Mouse (Mus musculus) frontal cortex, adult (tissue): Measurements from ENCODE around the gene Nfyb.

Source experiments
- ATAC-seq: cut with Nextera tagmentation; 2 replicates; pipeline ENCODE4 v1.9.2; 2017; ENCODE audit warnings: mild to moderate bottlenecking, moderate library complexity, mixed read lengths; ENCODE audit not compliant: low TSS enrichment

Nfyb gene

GRCm38 (mm10) chr10:82763840-82764631, at the start of gene Nfyb:
TSS of gene Nfyb (minus strand) at chr10:82764144.
- ATAC-seq = peak; percentile 95

DNA sequence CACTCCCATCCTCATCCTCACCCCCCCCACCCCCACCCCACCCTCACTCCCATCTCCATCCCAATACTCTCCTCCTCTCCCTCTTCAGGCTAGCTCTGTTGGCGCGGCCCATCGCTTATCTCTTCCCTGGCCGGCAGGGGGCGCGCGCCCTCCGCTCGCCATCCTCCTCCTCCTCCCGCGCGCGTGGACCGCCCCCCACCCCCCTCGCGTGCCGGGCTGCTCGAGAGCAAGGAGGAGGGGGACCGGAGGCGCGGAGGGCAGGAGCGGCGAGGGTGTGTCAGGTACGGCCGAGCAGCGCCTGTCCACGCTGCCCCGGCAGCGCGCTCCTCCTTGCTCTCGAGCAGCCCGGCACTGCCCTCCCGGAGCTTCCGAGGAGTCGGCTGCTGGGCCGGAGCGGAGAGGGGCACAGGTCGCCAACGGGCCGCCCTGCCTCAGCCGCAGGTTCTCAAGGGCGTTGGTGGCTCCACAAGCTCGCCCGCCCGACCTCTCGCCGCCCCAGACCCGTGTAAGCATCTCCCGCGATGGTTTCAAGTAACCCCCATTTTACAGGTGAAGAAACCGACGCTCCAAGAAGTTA, 48.0 kb upstream of the Nfyb start:
- ATAC-seq = peak; percentile 91

DNA sequence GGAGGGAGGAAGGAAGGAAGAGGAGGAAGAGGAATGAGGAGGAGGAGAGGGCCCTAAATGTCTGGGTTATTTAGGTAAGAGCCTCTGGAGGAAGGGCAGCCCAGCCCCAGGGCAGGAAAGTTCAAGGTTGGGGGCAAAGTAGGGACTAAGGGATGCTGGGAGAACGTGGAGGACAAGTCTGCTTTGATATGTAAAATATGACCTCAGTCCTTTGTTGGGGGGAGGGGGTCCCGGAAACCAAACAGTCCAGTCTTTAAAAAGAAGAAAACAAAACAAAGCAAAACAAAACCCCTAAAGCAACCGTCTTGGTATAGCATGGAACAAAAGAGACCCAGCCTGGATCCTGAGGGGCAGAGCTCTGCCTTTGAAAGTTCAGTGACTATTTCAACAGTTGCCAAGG, 45.4 kb upstream of the Nfyb start:
- ATAC-seq = no peak

DNA sequence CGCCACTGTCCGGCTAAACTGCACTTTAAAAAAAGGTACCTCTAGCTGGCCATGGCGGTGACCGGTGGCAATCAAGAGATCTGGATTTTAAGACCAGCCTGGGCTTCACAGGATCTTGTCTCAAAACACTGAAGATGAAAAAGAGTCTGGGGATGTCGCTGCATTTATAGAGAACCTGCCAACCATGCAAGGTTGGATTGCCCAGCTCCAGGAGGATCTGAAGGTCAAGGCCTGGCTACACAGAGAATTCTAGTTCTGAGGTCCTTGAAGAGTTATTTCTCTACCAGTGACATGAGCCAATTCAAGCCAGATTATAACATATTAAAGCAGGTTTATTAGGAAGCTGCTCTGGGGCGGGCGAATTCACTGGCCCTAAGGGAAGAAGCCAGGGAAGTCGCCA, 44.9 kb upstream of the Nfyb start:
- ATAC-seq = no peak

DNA sequence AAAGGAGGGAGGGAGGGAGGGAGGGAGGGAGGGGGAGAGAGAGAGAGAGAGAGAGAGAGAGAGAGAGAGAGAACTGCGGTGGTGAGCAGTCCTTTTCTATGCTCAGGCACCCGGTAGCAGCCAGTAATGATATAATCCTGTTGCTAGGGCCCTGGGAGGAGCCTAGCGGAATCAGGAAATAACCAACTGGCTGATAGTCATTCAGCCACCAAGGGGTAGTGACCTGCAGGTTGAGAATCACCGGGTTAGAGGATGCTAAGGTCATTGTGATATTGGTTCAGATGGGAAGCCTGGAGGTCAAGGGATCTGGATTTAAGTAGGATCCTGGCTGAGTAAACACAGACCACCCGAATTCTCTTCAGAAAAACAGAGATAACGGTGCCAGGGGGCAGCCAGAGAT, 44.2 kb upstream of the Nfyb start:
- ATAC-seq = no peak

GRCm38 (mm10) chr10:82807238-82807637, 43.3 kb upstream of the Nfyb start:
- no peak for ATAC-seq

DNA sequence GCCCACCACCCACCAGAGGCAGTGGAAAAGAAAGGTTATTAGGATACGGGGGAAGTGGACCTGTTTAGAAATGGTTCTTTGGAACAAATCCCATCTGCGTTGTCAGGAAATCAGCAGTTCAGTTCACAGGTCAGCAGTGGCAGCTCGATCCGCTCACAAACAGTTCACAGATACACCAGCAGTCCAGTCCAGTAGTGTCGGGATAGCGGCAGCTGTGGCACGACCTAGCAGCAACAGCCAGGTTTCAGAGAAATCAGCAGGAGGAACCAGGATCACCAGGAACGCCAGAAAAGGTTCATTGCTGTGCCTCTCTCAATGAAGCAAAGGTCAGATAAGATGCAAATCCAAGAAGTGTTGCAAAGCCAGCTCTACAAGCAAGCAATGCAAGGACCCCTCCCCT, 42.5 kb upstream of the Nfyb start:
- ATAC-seq = no peak

GRCm38 (mm10) chr10:82805111-82805510, 41.2 kb upstream of the Nfyb start:
- no peak for ATAC-seq

GRCm38 (mm10) chr10:82804396-82804795, 40.5 kb upstream of the Nfyb start:
- ATAC-seq = no peak

GRCm38 (mm10) chr10:82800094-82800493, 36.1 kb upstream of the Nfyb start:
- ATAC-seq = no peak

DNA sequence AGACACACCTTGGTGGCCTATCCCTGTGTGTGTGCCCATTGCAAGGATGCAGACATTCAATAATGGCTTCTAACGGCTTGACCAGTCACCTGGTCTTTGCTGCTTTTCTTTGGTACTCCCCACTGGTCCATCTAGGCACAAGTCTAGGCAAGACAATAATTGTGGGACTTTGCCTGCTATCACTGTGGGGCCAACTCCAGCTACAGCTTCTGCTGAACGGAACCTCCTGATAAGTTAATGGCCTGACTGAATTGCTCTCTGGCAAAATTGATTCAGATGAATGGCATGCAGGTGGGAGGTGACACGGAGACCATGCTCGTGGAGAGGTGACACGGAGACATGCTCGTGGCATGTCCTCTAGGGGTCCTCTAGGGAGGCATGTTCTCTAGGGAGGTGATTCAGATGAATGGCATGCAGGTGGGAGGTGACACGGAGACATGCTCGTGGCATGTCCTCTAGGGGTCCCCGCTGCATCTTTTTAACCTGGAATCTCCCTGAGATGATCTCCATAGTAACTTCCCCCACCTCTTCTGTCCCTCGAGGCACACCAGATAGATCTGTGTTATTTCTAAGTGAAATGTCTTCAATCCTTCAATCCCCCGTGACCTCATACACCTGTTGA, 34.5 kb upstream of the Nfyb start:
- ATAC-seq = no peak

DNA sequence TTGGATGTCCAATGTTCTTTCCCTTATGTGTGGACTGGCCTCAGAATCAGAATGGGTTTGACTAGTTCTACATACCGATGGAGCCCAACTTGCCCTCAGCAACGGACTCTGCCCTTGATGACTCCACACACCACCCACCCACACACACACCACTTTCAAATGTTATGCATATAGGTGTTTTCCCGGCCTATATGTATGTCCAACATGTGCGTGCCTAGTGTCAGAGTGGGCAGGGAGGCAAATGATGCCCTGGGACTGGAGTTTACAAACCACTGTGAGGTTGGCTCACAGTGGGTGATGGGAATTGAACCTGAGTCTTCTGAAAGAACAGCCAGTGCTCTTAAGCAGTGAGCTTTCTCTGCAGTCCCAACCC, 33.2 kb upstream of the Nfyb start:
- ATAC-seq = no peak

DNA sequence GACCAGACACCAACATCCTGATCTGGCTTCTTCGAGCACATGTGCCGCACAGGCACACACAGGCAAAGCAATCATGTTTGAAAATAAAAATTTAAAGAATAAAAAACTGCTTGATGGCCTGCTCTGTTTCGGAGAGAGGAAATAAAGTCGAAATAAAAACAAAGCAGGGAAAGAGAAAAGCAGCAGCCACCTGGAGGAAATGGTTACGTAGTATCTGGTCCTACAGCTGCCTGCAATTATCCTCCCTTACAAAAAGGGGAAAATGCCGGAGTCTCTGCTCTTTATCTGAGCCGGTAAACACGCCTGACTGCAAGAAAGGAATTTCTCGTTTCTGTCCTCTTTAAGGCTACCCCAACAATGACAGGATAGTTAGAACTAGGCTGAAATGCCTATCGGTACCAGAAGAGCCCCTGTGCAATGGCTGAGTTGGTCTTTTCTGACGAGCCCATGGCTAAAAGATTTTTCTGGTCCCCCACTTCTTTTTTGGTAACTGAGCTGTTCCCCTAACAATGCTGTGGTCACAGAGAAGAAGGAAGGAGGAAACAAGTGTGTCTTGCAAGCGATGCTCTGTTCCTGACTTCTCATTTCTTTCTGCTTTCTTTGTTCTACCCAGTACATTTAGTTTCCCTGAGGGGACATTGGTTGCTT, 32.7 kb upstream of the Nfyb start:
- no peak for ATAC-seq

GRCm38 (mm10) chr10:82795767-82796166, 31.8 kb upstream of the Nfyb start:
- 0 out of 2 replicates have a peak, but pooled peaks have one; percentile 21 for ATAC-seq

DNA sequence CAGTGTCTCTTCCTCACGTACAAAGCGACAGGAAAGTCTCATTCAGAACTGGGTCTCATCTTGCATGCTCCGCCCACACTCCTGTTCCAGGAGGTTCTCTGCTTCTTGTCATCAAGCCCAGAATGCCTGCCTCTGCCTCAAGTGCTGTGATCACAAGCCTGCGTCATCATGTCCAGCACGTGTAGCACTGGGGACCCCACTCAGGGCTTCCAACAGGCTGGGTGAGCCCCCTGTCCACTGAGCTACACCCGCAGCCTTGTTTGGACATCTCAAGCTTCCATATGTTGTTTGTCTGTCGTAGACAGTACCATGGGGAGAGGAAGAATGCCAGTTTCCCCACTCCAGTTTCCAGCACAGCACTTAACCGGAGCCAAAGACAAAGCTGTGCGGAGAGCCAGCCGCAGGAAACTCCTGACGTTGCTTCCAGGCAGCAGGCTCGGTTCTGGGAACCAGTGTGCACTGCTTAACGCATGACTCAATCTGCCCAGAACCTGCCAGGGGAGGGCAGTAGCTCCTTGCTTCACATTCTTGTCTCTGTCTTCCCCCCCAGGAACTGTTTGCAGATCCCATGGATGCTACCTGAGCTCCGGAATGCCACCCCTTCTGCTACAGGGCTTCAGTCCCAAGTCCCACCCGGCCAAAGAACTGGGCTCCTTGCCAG, 31.3 kb upstream of the Nfyb start:
- peak; percentile 95 for ATAC-seq

DNA sequence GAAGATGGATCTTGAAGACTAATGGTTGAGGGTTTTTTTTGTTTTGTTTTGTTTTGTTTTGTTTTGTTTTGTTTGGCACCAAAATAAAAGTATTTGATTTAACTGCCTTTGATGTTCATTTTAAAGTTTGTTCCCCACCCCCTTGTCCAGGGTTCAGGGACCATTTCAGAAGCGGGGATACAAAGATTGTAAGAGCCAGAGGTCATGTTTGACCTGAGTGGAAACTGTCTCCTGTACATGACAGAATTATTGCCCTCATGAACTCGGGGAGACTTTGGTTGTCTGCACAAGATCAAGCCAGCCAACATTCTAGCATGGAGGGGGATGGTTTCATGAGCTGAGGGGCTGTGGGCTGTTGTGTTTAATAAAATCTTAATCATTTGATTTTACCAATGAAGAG, 28.4 kb upstream of the Nfyb start:
- ATAC-seq = no peak

DNA sequence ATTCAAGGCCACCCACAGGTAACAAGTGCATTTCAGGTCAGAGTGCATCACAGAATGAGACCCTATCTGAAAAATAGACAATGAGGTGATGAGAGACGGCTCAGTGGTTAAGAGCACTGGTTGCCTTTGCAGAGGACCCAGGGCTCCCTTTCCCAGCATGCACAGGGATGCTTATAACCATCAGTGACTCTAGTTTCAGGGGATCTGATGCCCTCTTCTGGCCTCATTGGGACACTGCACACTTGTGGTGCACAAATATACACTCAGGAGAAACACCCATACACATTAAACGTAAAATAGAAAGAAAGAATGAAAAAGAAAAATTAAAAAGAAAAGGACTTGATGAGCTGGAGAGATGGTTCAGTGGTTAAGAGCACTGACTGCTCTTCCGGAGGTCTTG, 27.8 kb upstream of the Nfyb start:
- ATAC-seq = no peak

GRCm38 (mm10) chr10:82790504-82790903, 26.6 kb upstream of the Nfyb start:
- no peak for ATAC-seq

- no peak for ATAC-seq
Observed at GRCm38 (mm10) chr10:82789181-82789580, 25.2 kb upstream of the Nfyb start.

DNA sequence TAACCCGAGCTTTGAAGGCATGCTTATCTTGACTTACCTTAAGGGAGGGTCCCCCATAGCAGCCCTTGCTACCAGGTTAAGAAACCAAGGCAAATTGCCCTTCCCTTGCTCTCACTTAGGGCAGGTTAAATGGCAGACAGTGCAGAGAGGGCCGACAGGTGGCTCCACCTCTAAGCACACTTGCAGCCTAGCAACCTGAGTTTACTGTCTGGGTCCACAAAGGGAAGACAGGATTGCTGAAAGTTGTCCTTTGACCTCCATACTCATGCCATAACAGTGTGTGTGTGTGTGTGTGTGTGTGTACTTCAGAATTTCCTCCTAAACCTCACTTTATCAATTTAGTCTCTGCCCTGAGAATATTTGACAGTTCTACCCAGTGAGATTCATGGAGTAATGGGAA, 18.5 kb upstream of the Nfyb start:
- no peak for ATAC-seq

DNA sequence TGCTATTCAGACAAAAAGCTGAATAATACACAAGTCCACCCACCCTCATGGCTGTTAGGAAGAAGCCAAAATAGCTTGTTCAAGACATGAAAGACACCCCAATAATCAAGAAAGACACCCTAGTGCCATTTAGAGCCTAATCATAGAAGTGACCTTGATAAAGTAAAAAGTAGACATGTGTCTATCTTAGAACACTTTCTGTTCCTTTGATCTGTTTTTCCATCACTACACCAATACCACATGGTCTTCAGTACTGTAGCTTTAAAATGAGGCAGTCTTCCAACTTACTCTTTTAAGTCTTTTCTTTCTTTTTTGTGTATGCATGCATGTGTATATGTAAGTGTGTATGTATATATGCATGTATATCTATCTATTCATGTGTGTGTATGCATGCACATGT, 16.9 kb upstream of the Nfyb start:
- no peak for ATAC-seq

DNA sequence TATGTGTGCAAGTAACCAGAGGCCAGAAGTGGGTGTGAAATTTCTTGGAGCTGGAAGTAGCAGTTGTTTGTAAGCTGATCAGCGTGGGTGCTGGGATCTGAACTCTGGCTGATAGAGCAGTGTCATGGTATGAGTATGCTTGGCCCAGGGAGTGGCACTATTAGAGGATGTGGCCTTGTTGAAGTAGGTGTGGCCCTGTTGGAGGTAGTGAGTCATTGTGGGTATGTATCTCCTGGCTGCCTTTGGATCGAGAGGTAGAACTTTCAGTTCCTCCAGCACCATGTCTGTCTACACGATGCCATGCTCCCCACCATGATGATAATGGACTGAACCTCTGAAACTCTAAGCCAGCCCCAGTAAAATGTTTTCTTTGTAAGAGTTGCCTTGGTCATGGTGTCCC, 16.4 kb upstream of the Nfyb start:
- no peak for ATAC-seq
